Mouse (Mus musculus) heart, adult 2 months (tissue): ENCODE measurements at regions not wholly inside any gene's neighbourhood (a gene's known extent, or its start where the extent isn't known, plus 50 kb on each side); places are given as distances from the start of the nearest gene placed in this dataset.
A peak's percentile ranks its signal among the peaks of the same experiment; 100 is the strongest.

ENCODE experiments used
- DNase-seq, 2 experiments: peaks; one replicate each; pipeline ENCODE4 v3.0.0; 2021
- H3K27ac ChIP-seq: fragments of 200-600 bp; 2 replicates; pipeline ENCODE4 v1.8.1; 2022
- H3K27me3 ChIP-seq: fragments of 200-500 bp; 2 replicates; pipeline ENCODE4 v1.6.1; 2012; ENCODE audit warnings: mild to moderate bottlenecking, low read length, inconsistent platforms, mixed read lengths; ENCODE audit not compliant: control insufficient read depth, insufficient read depth
- H3K36me3 ChIP-seq: fragments of 200-500 bp; 2 replicates; pipeline ENCODE4 v1.6.1; 2012; ENCODE audit warnings: low read length, inconsistent platforms; ENCODE audit not compliant: control insufficient read depth, insufficient read depth
- H3K4me1 ChIP-seq: fragments of 200-500 bp; 2 replicates; pipeline ENCODE4 v1.6.1; 2011; ENCODE audit warnings: low read length; ENCODE audit not compliant: control insufficient read depth, insufficient read depth
- H3K4me3 ChIP-seq: fragments of 200-600 bp; 2 replicates; pipeline ENCODE4 v1.8.1; 2022
- H3K79me2 ChIP-seq: fragments of 200-500 bp; replicated peaks from 2 replicates; pipeline ENCODE4 v1.6.1; 2012; ENCODE audit warnings: mild to moderate bottlenecking, inconsistent platforms, low read length, moderate library complexity, mixed read lengths; ENCODE audit not compliant: control insufficient read depth, insufficient read depth
- H3K9ac ChIP-seq: fragments of 200-500 bp; 2 replicates; pipeline ENCODE4 v1.6.1; 2012; ENCODE audit warnings: low read depth, mild to moderate bottlenecking, control low read depth, inconsistent platforms, low read length, mixed read lengths
- CTCF ChIP-seq: fragments of 200-600 bp; IDR thresholded peaks from 2 replicates; pipeline ENCODE4 v1.8.1; 2022; ENCODE audit warnings: antibody characterized with exemption, mild to moderate bottlenecking, moderate library complexity
- EP300 ChIP-seq: fragments of 200-500 bp; IDR thresholded peaks from 2 replicates; pipeline ENCODE4 v1.6.1; 2011; ENCODE audit warnings: low read depth, low read length, control low read depth; ENCODE audit not compliant: insufficient read depth
- POLR2A ChIP-seq: fragments of 200-500 bp; IDR thresholded peaks from 2 replicates; pipeline ENCODE4 v1.6.1; 2011; ENCODE audit warnings: mild to moderate bottlenecking, low read depth, low read length, control low read depth; ENCODE audit not compliant: insufficient read depth
- WGBS: fragments of 180-500 bp; shearing (Covaris S2); methylation state at CpG from one replicate; pipeline ENCODE4 v1.1.7; 2018; 5-methylcytosine and 5-hydroxymethylcytosine counted together
- intact Hi-C: fragments of 180-260 bp; cut with DNase I; formaldehyde crosslinking; loops from one replicate; pipeline ENCODE4 v1.15.1; 2025

DNA sequence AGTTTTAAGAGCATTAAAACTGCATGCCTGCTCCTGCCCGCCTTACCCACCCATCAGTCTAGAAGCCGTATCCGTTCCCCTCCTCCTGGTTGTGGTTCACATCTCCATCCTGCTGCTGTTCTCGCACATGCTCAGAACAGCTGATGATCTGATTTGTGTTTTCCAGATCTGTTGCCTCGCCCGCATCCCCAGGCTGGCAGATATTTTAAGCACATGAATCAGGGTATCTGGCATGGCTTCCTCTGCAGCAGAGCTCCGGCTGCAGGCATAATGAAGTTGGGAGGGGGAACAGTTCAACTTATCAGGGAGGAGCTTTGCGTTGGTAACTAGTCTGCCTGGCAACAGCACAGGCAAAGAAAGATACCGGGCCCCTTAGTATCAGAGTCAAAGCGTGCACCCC is 64.9 kb upstream of the Sipa1l1 start:
- H3K79me2 ChIP-seq: no peaks in the 10 kb centered on the region
- H3K27me3 ChIP-seq: no peaks in the 10 kb centered on the region
- intact Hi-C loops: no loop called here
- no peak overlapping the region for H3K27ac ChIP-seq
- peaks cover 3% of the 10 kb centered on the region for H3K4me1 ChIP-seq
- H3K9ac ChIP-seq: no peak overlapping the region
- no peak for TF ChIP-seq POLR2A
- TF ChIP-seq CTCF: no peak
- no peak for TF ChIP-seq EP300
- no peak overlapping the region for H3K4me3 ChIP-seq
- peak in 1 of 2 experiments; percentile 36 for DNase-seq
- H3K36me3 ChIP-seq: no peaks in the 10 kb centered on the region
- WGBS: 35% methylated on average over 10 of the region's 10 CpGs

DNA sequence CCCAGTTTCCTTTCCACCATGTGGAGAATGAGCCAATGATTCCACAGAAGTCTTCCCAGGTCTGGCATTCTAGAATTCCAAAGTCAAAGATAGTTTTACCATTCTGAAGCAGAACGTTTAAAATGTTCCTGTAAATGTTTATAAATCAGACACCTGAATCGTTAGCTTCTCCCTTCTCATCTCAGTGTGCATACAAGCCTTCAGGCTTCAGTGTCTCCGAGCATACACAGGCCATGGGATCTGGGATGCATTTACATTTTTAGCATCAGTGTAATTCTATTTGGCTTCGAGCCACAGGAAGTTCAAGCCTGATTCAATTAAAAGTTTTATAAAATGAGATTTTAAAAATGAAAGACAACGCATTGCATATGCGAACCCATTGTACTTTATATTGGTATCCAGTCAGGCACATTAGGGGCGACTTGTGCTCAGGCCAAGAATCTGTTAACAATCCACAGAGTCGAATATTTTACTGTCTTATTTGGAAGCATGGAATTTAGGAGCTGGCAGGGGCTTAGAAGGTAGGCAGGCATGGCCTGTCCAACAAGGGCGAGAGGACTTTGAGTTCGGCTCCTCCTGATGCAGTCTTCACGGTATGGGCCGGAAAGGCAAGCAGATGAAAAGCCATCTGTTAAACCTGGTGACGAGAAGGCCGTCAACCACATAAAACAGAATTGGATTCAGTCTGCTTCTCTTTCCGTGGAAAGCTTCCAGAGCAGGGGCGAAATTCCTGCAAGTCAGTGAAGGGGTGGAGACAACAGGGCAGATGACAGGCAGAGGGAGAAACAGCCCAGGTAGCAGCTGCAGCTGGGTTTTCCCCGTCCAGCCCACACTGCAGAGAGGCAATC is 63.7 kb upstream of the Sipa1l1 start:
- peaks cover 3% of the 10 kb centered on the region for H3K4me1 ChIP-seq
- no peaks in the 10 kb centered on the region for H3K79me2 ChIP-seq
- TF ChIP-seq POLR2A: no peak
- H3K36me3 ChIP-seq: no peaks in the 10 kb centered on the region
- no peak for DNase-seq
- H3K9ac ChIP-seq: no peak overlapping the region
- WGBS: 62% methylated on average over 17 of the region's 17 CpGs
- no peaks in the 10 kb centered on the region for H3K27me3 ChIP-seq
- no peak overlapping the region for H3K4me3 ChIP-seq
- intact Hi-C loops: no loop called here
- H3K27ac ChIP-seq: no peak overlapping the region

DNA sequence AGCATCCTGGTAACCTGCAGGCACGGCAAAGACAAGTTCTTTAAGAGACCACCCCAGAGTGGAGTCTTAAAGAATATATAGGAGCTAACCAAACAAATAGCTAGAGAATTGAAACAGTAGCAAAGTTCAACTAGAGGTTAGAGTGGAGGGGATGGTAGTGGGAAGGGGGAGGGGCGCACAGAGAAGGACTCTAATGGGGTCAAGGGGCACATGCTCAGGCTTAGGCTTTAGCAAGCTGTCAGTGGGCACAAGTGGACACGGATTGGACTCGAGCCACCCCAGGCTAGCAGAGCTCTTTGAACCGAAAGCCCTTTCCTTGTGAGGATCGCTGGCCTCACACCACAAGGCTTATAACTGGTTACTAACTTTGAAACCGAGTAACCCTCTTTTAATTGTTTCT is 53.4 kb upstream of the Sipa1l1 start:
- H3K27ac ChIP-seq: no peak overlapping the region
- no peaks in the 10 kb centered on the region for H3K79me2 ChIP-seq
- no peaks in the 10 kb centered on the region for H3K36me3 ChIP-seq
- DNase-seq: no peak
- H3K4me3 ChIP-seq: no peak overlapping the region
- intact Hi-C loops: no loop called here
- WGBS: 77% methylated on average over 7 of the region's 7 CpGs
- no peak overlapping the region for H3K9ac ChIP-seq
- H3K27me3 ChIP-seq: no peaks in the 10 kb centered on the region
- no peaks in the 10 kb centered on the region for H3K4me1 ChIP-seq
- TF ChIP-seq EP300: no peak
- TF ChIP-seq CTCF: no peak
- TF ChIP-seq POLR2A: no peak
